Mouse (Mus musculus) urinary bladder, postnatal 4 days (tissue): ENCODE data around the gene Pde2a.
"Not testable (repeated sequence)": the region's sequence is repeated elsewhere in the genome, so short reads cannot be mapped to it uniquely, and the experiment has no call there.

Experiments used
- DNase-seq, 2 experiments: peaks; one replicate each; pipeline ENCODE4 v3.0.0; 2021 to 2022; ENCODE audit warnings: low spot score in 2 of 2

Pde2a gene

GRCm38 (mm10) chr7:101516460-101516859, 95.0 kb downstream of the Pde2a start:
- DNase-seq: no peak

GRCm38 (mm10) chr7:101521696-101522095, 100.2 kb downstream of the Pde2a start:
- DNase-seq: no peak

GRCm38 (mm10) chr7:101523205-101523604, 101.7 kb downstream of the Pde2a start:
- DNase-seq: no peak

GRCm38 (mm10) chr7:101526484-101526883, 105.0 kb downstream of the Pde2a start:
- DNase-seq: no peak

- DNase-seq: no peak
Measured at GRCm38 (mm10) chr7:101534428-101534827, 112.9 kb downstream of the Pde2a start.

GRCm38 (mm10) chr7:101535102-101535501, 113.6 kb downstream of the Pde2a start:
- DNase-seq: no peak

GRCm38 (mm10) chr7:101535517-101535916, 114.0 kb downstream of the Pde2a start:
- DNase-seq: no peak

GRCm38 (mm10) chr7:101537541-101537940, 116.0 kb downstream of the Pde2a start:
- no peak for DNase-seq

- DNase-seq: no peak
Measured at GRCm38 (mm10) chr7:101538141-101538933, 116.8 kb downstream of the Pde2a start.

GRCm38 (mm10) chr7:101539774-101540173, 118.3 kb downstream of the Pde2a start:
- DNase-seq: no peak

- DNase-seq: no peak
Measured at GRCm38 (mm10) chr7:101540684-101541083, 119.2 kb downstream of the Pde2a start.

- DNase-seq: peak in 1 of 2 experiments; percentile 64
Measured at GRCm38 (mm10) chr7:101541132-101541531, 119.6 kb downstream of the Pde2a start.

GRCm38 (mm10) chr7:101541734-101542133, 120.2 kb downstream of the Pde2a start:
- DNase-seq: no peak

- no peak for DNase-seq
Measured at GRCm38 (mm10) chr7:101547651-101548050, 126.2 kb downstream of the Pde2a start.

- no peak for DNase-seq
Measured at GRCm38 (mm10) chr7:101549266-101549665, 127.8 kb downstream of the Pde2a start.

GRCm38 (mm10) chr7:101550686-101551485, 129.4 kb downstream of the Pde2a start:
- DNase-seq: no peak

- DNase-seq: no peak
Measured at GRCm38 (mm10) chr7:101551530-101551929, 130.0 kb downstream of the Pde2a start.

- not testable (repeated sequence) for DNase-seq
Measured at GRCm38 (mm10) chr7:101555473-101555872, 134.0 kb downstream of the Pde2a start.

GRCm38 (mm10) chr7:101557391-101557790, 135.9 kb downstream of the Pde2a start:
- no peak for DNase-seq

GRCm38 (mm10) chr7:101559393-101559792, 137.9 kb downstream of the Pde2a start:
- not testable (repeated sequence) for DNase-seq
